Mouse (Mus musculus) liver, embryonic 11.5 days (tissue): ENCODE results near the gene Exd1. TPM values are rescaled to one million over a fixed set of nuclear protein-coding genes. Genes with fewer than 3 reads are reported as not detected.

Source experiments
- ATAC-seq: fragments of 200-750 bp; cut with Nextera tagmentation; replicated peaks from 2 replicates; pipeline ENCODE4 v1.8.0; 2017; ENCODE audit warnings: moderate number of reproducible peaks, mild to moderate bottlenecking, moderate TSS enrichment, moderate library complexity; ENCODE audit not compliant: low FRiP score
- DNase-seq: peaks from one replicate; pipeline ENCODE4 v3.0.0-alpha.2; 2017; ENCODE audit warnings: low spot score
- H3K27ac ChIP-seq: fragments of 300-500 bp; sonication (generic); 2 replicates; pipeline ENCODE4 v1.5.1; 2014; ENCODE audit warnings: mild to moderate bottlenecking, low read depth, low read length, control low read depth
- H3K27me3 ChIP-seq: fragments of 300-500 bp; sonication (generic); replicated peaks from 2 replicates; pipeline ENCODE4 v1.6.1; 2014; ENCODE audit warnings: low read length, mixed read lengths; ENCODE audit not compliant: control insufficient read depth, insufficient read depth
- H3K36me3 ChIP-seq: fragments of 300-500 bp; sonication (generic); 2 replicates; pipeline ENCODE4 v1.6.1; 2014; ENCODE audit warnings: mild to moderate bottlenecking, low read length, moderate library complexity, mixed read lengths; ENCODE audit not compliant: control insufficient read depth, insufficient read depth
- H3K4me1 ChIP-seq: fragments of 300-500 bp; sonication (generic); replicated peaks from 2 replicates; pipeline ENCODE4 v1.6.1; 2014; ENCODE audit warnings: low read length, mixed read lengths; ENCODE audit not compliant: control insufficient read depth, insufficient read depth
- H3K4me2 ChIP-seq: fragments of 300-500 bp; sonication (generic); 2 replicates; pipeline ENCODE4 v1.6.1; 2014; ENCODE audit warnings: mild to moderate bottlenecking, control low read depth, moderate library complexity
- H3K4me3 ChIP-seq: fragments of 300-500 bp; sonication (generic); 2 replicates; pipeline ENCODE4 v1.5.1; 2014; ENCODE audit warnings: low read depth, low read length, control low read depth
- H3K9ac ChIP-seq: fragments of 300-500 bp; sonication (generic); 2 replicates; pipeline ENCODE4 v1.6.1; 2014; ENCODE audit warnings: low read depth, low read length, control low read depth
- H3K9me3 ChIP-seq: fragments of 300-500 bp; sonication (generic); 2 replicates; pipeline ENCODE4 v1.6.1; 2016; ENCODE audit warnings: low read length, inconsistent platforms, mixed read lengths; ENCODE audit not compliant: control insufficient read depth
- WGBS: fragments of 180-500 bp; shearing (Covaris S2); extraction: QIAGEN DNeasy Blood & Tissue Kit; methylation state at CpG from one replicate; pipeline ENCODE4 v1.1.7; 2014; 5-methylcytosine and 5-hydroxymethylcytosine counted together
- polyA plus RNA-seq: library from polyadenylated mRNA; unstranded; fragments of >200 nt; fragmentation: Nextera tagmentation; extraction: Ambion mirVana; gene quantifications from 2 replicates; pipeline ENCODE4 v1.2.1, GENCODE M21; 2014

Gene Exd1
- polyA plus RNA-seq, 1 experiment from 2014 or later: 0.29 TPM

GRCm38 (mm10) chr2:119583439-119583838 is 36.0 kb upstream of the Exd1 start:
- Histone ChIP-seq H3K4me3 (no peak overlapping the region), H3K4me1 (0 out of 2 replicates have a peak, but pooled peaks cover 2% of the 10 kb centered on the region), H3K9me3 (no peaks in the 10 kb centered on the region), H3K27me3 (no peaks in the 10 kb centered on the region), H3K27ac (no peak overlapping the region), H3K4me2 (no peak overlapping the region), H3K36me3 (no peaks in the 10 kb centered on the region; the same call in 1 of the 2 replicates), H3K9ac (no peak overlapping the region)
- ATAC-seq (no peak), DNase-seq (no peak)
- WGBS: 40% methylated on average over 2 of the region's 2 CpGs

GRCm38 (mm10) chr2:119581571-119581970 is 34.1 kb upstream of the Exd1 start:
- Histone ChIP-seq H3K4me1 (0 out of 2 replicates have a peak, but pooled peaks cover 2% of the 10 kb centered on the region), H3K27me3 (no peaks in the 10 kb centered on the region), H3K9ac (no peak overlapping the region), H3K27ac (no peak overlapping the region), H3K4me2 (no peak overlapping the region), H3K9me3 (no peaks in the 10 kb centered on the region), H3K4me3 (no peak overlapping the region), H3K36me3 (no peaks in the 10 kb centered on the region)
- DNase-seq: no peak
- WGBS: 83% methylated on average over 3 of the region's 3 CpGs
- no peak for ATAC-seq

- Histone ChIP-seq H3K9ac (no peak overlapping the region), H3K27me3 (no peaks in the 10 kb centered on the region), H3K27ac (no peak overlapping the region), H3K9me3 (no peaks in the 10 kb centered on the region), H3K4me1 (no peaks in the 10 kb centered on the region), H3K4me3 (no peak overlapping the region), H3K36me3 (no peaks in the 10 kb centered on the region; the same call in 1 of the 2 replicates), H3K4me2 (no peak overlapping the region)
- ATAC-seq (no peak), DNase-seq (no peak)
- WGBS: 84% methylated on average over 1 of the region's 1 CpGs
Observed at GRCm38 (mm10) chr2:119572471-119572870, 25.0 kb upstream of the Exd1 start.

DNA sequence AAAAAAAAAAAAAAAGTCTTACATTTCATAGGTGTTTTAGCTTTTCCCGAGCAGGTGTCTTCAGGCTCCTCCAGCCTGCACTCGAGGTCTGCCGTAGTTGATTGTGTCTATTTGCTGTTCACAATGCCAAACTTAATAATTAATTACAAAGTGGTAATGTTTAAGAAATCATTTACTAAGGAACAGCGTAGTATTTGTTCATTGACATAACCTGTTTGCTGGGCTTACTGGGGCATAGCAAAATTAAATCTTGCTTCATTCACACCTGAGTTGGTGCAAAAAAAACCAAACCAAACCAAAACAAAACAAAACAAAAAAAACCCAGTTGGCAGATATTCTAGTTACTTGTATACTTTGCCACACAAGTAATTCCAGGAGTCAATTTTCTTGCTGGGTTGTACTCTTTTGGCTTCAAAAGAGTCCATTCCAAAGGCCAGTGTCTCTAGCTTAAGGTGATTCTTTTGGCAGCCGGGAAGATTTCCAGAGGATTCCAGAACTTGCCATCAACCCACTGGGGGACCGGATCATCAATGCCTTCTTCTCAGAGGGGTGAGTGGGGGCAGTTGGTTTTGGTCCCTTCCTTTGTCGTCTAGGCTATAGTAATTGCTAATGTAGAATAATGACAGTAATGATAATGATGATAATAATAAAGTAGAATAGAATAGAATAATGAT is 18.9 kb upstream of the Exd1 start:
- Histone ChIP-seq H3K9ac (no peak overlapping the region), H3K27ac (no peak overlapping the region), H3K4me2 (no peak overlapping the region), H3K4me1 (no peaks in the 10 kb centered on the region), H3K36me3 (no peaks in the 10 kb centered on the region), H3K4me3 (no peak overlapping the region), H3K27me3 (no peaks in the 10 kb centered on the region), H3K9me3 (no peaks in the 10 kb centered on the region)
- DNase-seq: no peak
- WGBS: 87% methylated on average over 7 of the region's 7 CpGs
- ATAC-seq: no peak

DNA sequence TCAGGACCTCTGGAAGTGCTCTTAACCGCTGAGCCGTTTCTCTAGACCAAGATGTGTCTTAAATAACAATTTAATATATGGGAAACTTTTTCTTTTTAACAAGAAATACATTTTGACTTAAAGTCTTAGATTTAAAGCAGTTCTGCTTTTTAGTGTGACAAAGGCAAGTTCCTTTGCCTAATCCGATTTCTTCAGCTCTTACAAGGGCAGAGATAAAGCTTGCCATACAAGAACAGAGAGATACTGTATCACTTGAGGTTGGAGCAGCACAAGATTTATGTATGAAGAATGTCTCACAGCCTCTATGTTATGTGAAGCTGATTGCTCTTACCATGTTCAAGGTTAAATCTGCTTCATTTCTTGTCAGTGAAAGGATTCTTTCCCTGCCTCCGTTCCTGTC is 17.9 kb upstream of the Exd1 start:
- Histone ChIP-seq H3K9me3 (no peaks in the 10 kb centered on the region), H3K9ac (no peak overlapping the region), H3K27ac (no peak overlapping the region), H3K4me2 (no peak overlapping the region), H3K27me3 (no peaks in the 10 kb centered on the region), H3K36me3 (no peaks in the 10 kb centered on the region), H3K4me3 (no peak overlapping the region), H3K4me1 (no peaks in the 10 kb centered on the region)
- ATAC-seq: no peak
- no peak for DNase-seq
- WGBS: 76% methylated on average over 4 of the region's 4 CpGs

DNA sequence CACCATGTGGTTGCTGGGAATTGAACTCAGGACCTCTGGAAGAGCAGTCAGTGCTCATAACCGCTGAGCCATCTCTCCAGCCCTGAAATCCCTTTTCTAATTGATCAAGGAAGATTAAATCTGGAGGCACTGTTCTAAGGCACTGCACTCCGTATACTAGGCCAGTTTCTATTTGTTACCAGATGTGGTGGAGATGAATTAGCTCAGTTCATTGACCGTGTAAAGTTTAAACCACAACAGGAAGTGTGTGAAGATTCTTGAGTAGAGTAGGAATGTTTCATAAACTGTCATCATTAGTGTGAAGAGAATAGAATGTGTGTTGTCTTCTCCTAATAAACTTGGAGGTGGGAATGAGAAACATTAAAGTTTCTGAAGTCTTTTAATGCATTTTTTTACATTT is 14.4 kb upstream of the Exd1 start:
- peaks cover 9% of the 10 kb centered on the region for H3K4me1 ChIP-seq

GRCm38 (mm10) chr2:119558737-119559340 is 11.4 kb upstream of the Exd1 start:
- H3K9ac ChIP-seq: no peak overlapping the region
- WGBS: 55% methylated on average over 7 of the region's 7 CpGs
- no peaks in the 10 kb centered on the region for H3K36me3 ChIP-seq
- H3K4me2 ChIP-seq: 0 out of 2 replicates have a peak overlapping the region, but pooled peaks have one; percentile 20
- no peaks in the 10 kb centered on the region for H3K9me3 ChIP-seq
- DNase-seq: no peak
- peaks cover 9% of the 10 kb centered on the region for H3K4me1 ChIP-seq
- H3K27me3 ChIP-seq: no peaks in the 10 kb centered on the region
- no peak for ATAC-seq
- no peak overlapping the region for H3K27ac ChIP-seq
- no peak overlapping the region for H3K4me3 ChIP-seq

More for the DNA sequence above, 14.4 kb upstream of the Exd1 start:
- no peak overlapping the region for H3K27ac ChIP-seq
- no peaks in the 10 kb centered on the region for H3K36me3 ChIP-seq
- no peak overlapping the region for H3K4me3 ChIP-seq
- no peak for ATAC-seq
- no peak overlapping the region for H3K4me2 ChIP-seq
- no peaks in the 10 kb centered on the region for H3K27me3 ChIP-seq
- H3K9me3 ChIP-seq: no peaks in the 10 kb centered on the region
- DNase-seq: no peak
- H3K9ac ChIP-seq: no peak overlapping the region
- WGBS: 63% methylated on average over 3 of the region's 3 CpGs

GRCm38 (mm10) chr2:119558039-119558438 is 10.6 kb upstream of the Exd1 start:
- H3K27ac ChIP-seq: no peak overlapping the region
- no peak overlapping the region for H3K9ac ChIP-seq
- H3K27me3 ChIP-seq: no peaks in the 10 kb centered on the region
- no peak overlapping the region for H3K4me2 ChIP-seq
- H3K9me3 ChIP-seq: no peaks in the 10 kb centered on the region
- WGBS: 85% methylated on average over 3 of the region's 3 CpGs
- ATAC-seq (no peak), DNase-seq (no peak)
- no peaks in the 10 kb centered on the region for H3K36me3 ChIP-seq
- no peak overlapping the region for H3K4me3 ChIP-seq
- H3K4me1 ChIP-seq: peaks cover 9% of the 10 kb centered on the region

GRCm38 (mm10) chr2:119549678-119550077 is 2.3 kb upstream of the Exd1 start:
- peaks cover 14% of the 10 kb centered on the region for H3K4me1 ChIP-seq
- H3K4me2 ChIP-seq: no peak overlapping the region
- DNase-seq: no peak
- no peaks in the 10 kb centered on the region for H3K9me3 ChIP-seq
- H3K27me3 ChIP-seq: no peaks in the 10 kb centered on the region
- H3K9ac ChIP-seq: no peak overlapping the region
- ATAC-seq: no peak
- no peak overlapping the region for H3K27ac ChIP-seq
- WGBS: 58% methylated on average over 2 of the region's 2 CpGs
- no peak overlapping the region for H3K4me3 ChIP-seq
- no peaks in the 10 kb centered on the region for H3K36me3 ChIP-seq
